Mouse (Mus musculus): Measurements from ENCODE around the gene Ttc25.
"Not testable (repeated sequence)": the region's sequence is repeated elsewhere in the genome, so short reads cannot be mapped to it uniquely, and the experiment has no call there.

Ttc25 gene

GRCm38 (mm10) chr11:100574188-100574587, 28.8 kb downstream of the Ttc25 start:
- DNase-seq, result no peak

- DNase-seq, result peak; percentile 66 to 82
Observed at GRCm38 (mm10) chr11:100574708-100575483, 29.5 kb downstream of the Ttc25 start, which contains the start of gene Cnp. Cnp (plus strand) TSS chr11:100574904.

GRCm38 (mm10) chr11:100575484-100575855, 30.1 kb downstream of the Ttc25 start:
- DNase-seq, result peak in 1 of 2 experiments; percentile 58

GRCm38 (mm10) chr11:100576256-100576655, 30.8 kb downstream of the Ttc25 start:
- no peak for DNase-seq

- no peak for DNase-seq
Observed at GRCm38 (mm10) chr11:100577852-100578599, 32.6 kb downstream of the Ttc25 start.

- no peak for DNase-seq
Observed at GRCm38 (mm10) chr11:100579116-100579799, 33.9 kb downstream of the Ttc25 start.

- no peak for DNase-seq
Observed at GRCm38 (mm10) chr11:100580275-100580674, 34.9 kb downstream of the Ttc25 start.

GRCm38 (mm10) chr11:100581756-100582155, 36.3 kb downstream of the Ttc25 start:
- peak; percentile 41 to 64 for DNase-seq

GRCm38 (mm10) chr11:100582413-100582812, 37.0 kb downstream of the Ttc25 start:
- DNase-seq, result not testable (repeated sequence)

GRCm38 (mm10) chr11:100582836-100583235, 37.4 kb downstream of the Ttc25 start:
- no peak for DNase-seq

GRCm38 (mm10) chr11:100584561-100584961, 39.2 kb downstream of the Ttc25 start:
- no peak for DNase-seq

- DNase-seq, result no peak
Observed at GRCm38 (mm10) chr11:100585148-100585547, 39.7 kb downstream of the Ttc25 start.

- DNase-seq, result no peak
Observed at GRCm38 (mm10) chr11:100588462-100588861, 43.1 kb downstream of the Ttc25 start.

- DNase-seq, result peak in 1 of 2 experiments; percentile 51
Observed at GRCm38 (mm10) chr11:100592346-100593046, 47.1 kb downstream of the Ttc25 start.

- DNase-seq, result no peak
Observed at GRCm38 (mm10) chr11:100594608-100595007, 49.2 kb downstream of the Ttc25 start.

GRCm38 (mm10) chr11:100595533-100595932, 50.1 kb downstream of the Ttc25 start:
- peak in 1 of 2 experiments; percentile 48 for DNase-seq

GRCm38 (mm10) chr11:100598074-100598473, 52.7 kb downstream of the Ttc25 start:
- no peak for DNase-seq

GRCm38 (mm10) chr11:100601372-100601771, 56.0 kb downstream of the Ttc25 start:
- DNase-seq, result no peak

- DNase-seq, result peak in 1 of 2 experiments; percentile 46
Observed at GRCm38 (mm10) chr11:100603155-100603554, 57.7 kb downstream of the Ttc25 start.

GRCm38 (mm10) chr11:100603813-100604212, 58.4 kb downstream of the Ttc25 start:
- DNase-seq, result peak; percentile 40 to 53

- peak in 1 of 2 experiments; percentile 53 for DNase-seq
Observed at GRCm38 (mm10) chr11:100604321-100605005, 59.1 kb downstream of the Ttc25 start.

- DNase-seq, result peak; percentile 60 to 67
Observed at GRCm38 (mm10) chr11:100605451-100605850, 60.0 kb downstream of the Ttc25 start.

Data from cerebellum, postnatal 25 days (tissue).